Comparison of ENCODE assay signal across 7 mouse cellular contexts in the genomic region with DNA sequence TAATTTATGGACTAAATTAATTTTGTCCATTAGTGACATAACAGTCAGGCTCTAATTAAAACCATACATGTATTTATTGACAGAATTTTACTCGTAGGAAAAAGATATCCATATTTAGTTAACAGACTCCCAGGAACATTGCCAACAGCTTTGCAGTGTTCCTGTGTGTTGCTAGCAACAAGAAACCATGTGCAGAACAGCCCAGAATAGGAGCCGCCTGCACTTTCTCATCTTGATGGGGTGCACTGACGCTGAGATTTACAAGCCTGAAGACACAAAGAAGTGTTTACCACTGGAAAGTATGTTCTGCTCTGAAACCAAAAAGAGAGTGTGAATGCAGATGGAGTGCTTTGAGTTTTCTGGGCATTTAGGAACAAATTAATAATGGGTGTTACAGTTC.
DNase-seq lines count a peak whose midpoint lies in the region.

No protein-coding gene starts in this region.

- DNase-seq in layer of hippocampus, adult 11-12 months (ENCODE audit: low spot score), result peak; percentile 71
- DNase-seq in layer of hippocampus, postnatal 25 days (ENCODE audit: extremely low spot score in 1 of 2, low spot score in 1 of 2), result no peak
- peak; percentile 39 to 77 for DNase-seq in frontal cortex, postnatal 36 days (ENCODE audit: low spot score in 2 of 2)
- DNase-seq in layer of hippocampus, adult 8-10 months (ENCODE audit: low spot score in 2 of 2), result peak; percentile 46 to 64
- DNase-seq in right cerebral cortex, postnatal 14 days, result peak; percentile 27
- no peak for DNase-seq in spleen, postnatal 36 days (ENCODE audit: low spot score in 2 of 2)
- DNase-seq in adrenal gland, postnatal 14 days, result no peak

Comparison
In these comparisons a context has a peak if more than half of its experiments do, and no peak if none do; other contexts are left out.
1. DNase-seq: peak in layer of hippocampus, adult 11-12 months (single experiment), frontal cortex, postnatal 36 days (2 of 2), layer of hippocampus, adult 8-10 months (2 of 2) and right cerebral cortex, postnatal 14 days (single experiment); none in layer of hippocampus, postnatal 25 days (0 of 2), spleen, postnatal 36 days (0 of 2) and adrenal gland, postnatal 14 days (single experiment).